Mouse (Mus musculus) neutrophil, adult 83 days (primary cell): ENCODE results near the gene Fars2. TPM values are rescaled to one million over a fixed set of nuclear protein-coding genes. Genes with fewer than 3 reads are reported as not detected.

Experiments used
- total RNA-seq, 2 experiments: library from RNA; stranded (reverse); gene quantifications; one replicate each; pipeline ENCODE4 v1.2.4; 2023

Fars2 gene
- total RNA-seq: 10 to 100 TPM; 20.7 to 22.4 TPM

GRCm38 (mm10) chr13:36117143-36118014 lies at the start of gene Fars2, which contains the start of gene Lyrm4:
Gene Fars2 (plus strand): TSS chr13:36117412.
Gene Lyrm4 (minus strand): TSS chr13:36117526.

GRCm38 (mm10) chr13:36734731-36735571 lies 617.7 kb downstream of the Fars2 start, which contains the start of gene Nrn1:
Gene Nrn1 (minus strand): TSS chr13:36735131.

Other genes starting within 250 kb of the Fars2 start
- under 1 TPM; 0.28 to 0.42 TPM for gene Rpp40, start 211.1 kb upstream of the Fars2 start, total RNA-seq
- not detected for gene Ppp1r3g, start 158.6 kb upstream of the Fars2 start, total RNA-seq
- 1 to 10 TPM; 5.9 to 6.0 TPM for gene Lyrm4, start 114 bp downstream of the Fars2 start, total RNA-seq